Mouse (Mus musculus) spleen, embryonic (tissue): ENCODE measurements at regions not wholly inside any gene's neighbourhood (a gene's known extent, or its start where the extent isn't known, plus 50 kb on each side); places are given as distances from the start of the nearest gene placed in this dataset.

Experiments
- CTCF ChIA-PET: fragments of 350-600 bp; sonication (Branson Sonifier 250); formaldehyde crosslinking; loops from one replicate; lab custom pipeline; 2022; lab: Charles Lee

DNA sequence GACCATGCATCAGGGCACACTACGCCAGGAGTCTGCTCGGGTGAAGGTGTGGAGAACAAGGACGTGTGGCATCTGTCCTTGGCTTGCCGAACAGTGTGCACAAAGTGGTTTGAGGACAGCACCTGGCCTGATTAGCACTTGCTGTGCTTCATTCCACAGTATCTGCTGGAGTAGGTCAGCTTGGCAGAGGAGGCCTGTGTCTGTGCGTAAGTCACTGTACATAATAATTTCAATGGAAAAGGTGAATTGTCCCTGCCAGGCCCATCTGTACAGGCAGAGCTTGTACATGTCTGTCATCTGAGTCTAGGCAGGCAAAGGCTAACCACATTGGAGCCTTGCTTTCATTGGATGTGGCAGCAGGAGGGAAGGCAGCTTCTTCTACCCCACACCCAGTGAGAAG lies 979.5 kb upstream of the Car8 start:
- CTCF ChIA-PET = no interaction called here

DNA sequence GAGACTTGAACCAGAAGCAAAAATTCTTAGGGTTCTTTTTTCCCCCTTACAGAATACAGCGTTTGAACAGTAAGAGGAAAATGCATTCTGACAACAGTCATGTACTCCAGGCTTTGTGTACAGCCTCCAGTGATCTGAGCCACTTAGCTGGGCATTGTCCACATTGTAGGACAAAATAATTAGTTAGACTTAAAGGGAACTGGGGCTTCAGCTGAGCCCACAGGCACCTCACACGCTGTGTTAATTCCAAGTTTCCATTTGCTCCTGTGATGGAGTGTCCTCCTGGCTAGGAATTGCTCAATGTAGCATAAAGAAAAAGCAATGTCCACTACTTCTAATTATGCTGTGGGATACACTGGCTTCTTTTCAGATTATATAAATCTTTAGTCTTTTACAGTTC lies 969.8 kb upstream of the Car8 start:
- CTCF ChIA-PET = no interaction called here

DNA sequence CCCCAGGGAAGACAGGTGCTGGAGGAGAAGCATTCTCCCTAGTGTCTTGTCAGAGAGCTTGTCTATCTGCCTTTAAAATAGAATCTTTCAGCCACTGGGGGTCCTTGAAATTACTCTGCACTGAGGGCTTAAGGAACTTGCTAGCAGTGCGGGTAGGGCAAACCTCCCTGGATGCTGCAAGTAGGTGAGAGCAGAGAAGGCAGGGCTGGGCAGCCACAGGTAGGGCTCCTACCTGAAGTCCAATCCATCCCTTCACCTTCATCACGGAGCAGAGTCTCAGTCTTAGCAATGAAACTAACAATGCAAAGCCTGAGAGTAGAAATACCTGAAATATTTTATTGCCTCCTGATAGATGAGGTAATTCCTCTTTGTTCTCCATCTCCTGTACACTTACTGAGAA lies 961.2 kb upstream of the Car8 start:
- CTCF ChIA-PET = no interaction called here

DNA sequence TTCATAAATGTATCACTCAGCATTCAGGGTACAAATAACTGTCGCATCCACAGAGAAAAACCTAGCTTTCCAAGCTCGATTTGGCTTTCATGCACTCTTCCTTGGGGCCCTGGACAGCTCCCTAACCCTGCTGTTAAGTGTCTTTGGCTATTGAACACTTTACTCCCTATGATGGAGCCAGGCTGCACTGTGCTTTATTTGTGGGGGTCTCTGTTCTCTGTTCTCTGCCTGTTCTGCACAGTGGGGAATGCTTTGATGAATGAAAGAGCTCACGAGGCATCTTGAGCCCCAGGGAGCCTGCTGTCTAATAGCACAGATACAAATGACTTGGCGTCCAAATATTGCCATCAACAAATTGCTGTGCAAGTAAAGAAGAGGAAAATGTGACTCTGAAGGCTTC lies 957.6 kb upstream of the Car8 start:
- CTCF ChIA-PET = no interaction called here

DNA sequence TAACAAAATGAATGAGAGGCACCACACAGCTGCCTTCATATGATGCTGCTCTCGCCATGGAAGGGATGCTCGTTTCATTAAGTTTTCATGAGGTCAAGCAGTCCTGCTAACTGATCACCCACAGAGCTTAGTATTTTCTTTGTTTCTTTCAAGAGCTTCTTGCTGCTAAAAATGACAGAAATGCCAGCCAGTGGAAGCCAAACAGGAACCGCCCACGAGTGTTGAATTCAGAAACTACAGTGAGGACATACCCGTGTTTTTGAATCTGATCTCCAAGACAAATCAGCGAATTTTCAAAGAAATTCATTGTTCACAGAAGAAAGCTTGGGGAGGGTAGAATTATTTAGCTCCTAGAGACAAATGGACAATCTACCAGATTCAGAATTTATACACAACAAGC lies 954.3 kb upstream of the Car8 start:
- CTCF ChIA-PET = no interaction called here

DNA sequence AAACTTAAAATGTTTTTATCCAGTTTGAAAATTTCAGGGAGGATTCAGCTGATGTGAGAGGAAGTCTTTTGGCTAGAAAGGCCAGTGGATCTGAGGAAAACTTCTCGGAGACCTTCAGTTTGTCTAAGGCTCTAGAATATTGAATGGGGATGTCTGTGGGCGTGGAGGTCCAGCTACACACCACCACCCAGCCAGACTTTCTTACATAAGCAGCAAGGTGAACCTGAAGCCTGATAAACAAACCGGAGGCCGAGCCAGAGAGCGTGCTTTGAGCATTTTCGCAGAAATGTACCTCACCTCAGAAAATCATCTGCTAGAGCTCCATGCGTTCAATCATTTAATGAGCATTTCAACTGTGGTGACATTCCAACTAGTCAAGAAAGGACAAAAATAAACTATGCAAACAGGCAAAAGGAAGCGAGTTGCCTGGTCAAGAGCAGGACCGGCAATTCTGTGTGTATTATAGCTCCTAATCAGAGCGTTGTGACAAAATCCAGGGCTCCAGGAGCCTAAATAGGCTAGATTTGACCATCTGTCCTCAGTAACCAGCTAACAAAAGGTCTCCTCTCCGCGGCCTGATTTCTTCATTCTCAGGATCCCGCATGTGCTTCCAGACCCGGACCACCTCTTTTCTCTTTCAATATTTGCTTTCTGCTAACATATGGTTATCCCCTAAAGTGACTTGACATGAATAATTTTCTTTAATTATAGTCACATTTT lies 946.5 kb upstream of the Car8 start:
- CTCF ChIA-PET = no interaction called here

DNA sequence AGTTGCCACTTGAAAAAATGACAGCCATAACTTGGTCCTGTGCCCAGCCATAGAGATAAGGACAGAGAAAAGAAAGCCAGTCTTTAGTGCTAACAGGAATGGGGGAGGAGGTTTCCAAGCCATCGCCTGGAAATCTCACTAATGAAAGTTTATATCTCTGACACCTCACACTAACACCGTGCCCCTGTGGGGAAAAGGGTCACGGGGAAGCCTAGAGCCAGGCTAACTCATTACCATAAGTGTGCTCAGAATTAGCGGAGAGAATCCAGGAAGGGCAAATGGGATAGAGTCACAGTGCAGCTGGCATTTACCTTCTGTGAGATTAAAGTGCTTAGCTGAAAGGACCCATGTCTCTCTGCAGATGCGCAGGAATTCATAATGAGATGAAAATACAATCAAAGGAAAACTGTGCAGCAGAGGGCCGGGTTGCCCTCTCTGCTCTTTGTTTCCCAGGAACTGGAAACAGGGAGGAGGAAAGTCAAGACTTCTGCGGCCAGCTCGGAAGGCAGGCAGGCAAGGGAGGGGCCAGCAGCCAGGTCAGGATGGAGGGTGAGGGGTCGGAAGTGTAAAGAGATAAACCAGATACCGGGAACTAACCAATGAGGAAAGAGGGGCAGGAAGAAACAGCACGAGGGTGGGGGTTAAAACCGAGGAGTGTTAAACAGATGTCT lies 945.7 kb upstream of the Car8 start:
- CTCF ChIA-PET = no interaction called here

DNA sequence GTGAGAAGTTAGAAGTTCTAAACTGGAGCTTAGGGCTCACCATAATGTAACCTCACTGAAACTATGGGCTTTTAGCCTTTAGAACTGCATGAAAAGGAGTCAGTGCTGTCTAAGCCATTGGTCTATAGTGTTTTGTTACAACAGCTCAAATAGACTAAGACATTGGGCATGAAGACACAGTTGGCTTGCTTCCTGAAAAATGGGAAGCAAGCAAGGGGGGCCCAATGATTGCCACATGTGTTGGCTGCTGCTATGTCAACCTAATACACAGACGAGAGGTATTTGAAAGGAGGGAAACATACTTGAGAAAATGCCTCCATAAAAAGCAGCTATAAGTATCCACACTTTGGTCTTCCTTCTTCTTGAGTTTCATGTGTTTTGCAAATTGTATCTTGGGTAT lies 935.5 kb upstream of the Car8 start:
- CTCF ChIA-PET = no interaction called here

DNA sequence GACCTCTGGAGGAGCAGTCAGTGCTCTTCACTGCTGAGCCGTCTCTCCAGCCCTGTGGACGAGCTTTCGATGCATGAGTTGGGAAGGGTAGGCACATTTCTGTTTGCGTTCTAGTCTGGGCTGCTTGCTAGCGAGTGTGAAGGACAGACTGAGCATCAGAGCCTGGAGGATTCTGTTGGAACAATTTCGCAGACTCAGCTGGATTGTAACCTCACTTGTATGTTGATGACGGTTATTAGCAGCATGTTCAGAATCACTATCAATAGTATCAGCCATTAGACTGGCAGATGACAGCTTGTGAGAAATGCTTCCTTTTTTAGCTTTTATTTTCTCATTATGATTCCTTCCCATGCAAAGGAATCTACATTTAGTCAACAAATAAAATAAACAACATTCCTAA lies 923.5 kb upstream of the Car8 start:
- CTCF ChIA-PET = no interaction called here

DNA sequence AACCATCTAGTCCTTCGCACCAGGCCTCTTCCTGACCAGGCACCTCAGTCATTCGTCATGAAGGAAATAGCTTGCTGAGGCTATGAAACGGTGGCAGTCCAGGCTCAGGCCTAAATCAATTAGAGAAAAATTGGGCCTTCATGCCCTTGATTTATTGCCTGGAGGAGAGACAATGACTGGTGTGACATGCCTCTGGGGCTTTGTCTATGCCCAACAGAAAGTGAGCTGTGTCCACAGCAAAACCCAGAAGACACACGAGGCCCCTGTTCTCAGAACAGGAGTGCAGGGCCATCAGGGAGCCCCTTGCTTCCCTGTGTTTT lies 922.9 kb upstream of the Car8 start:
- CTCF ChIA-PET = no interaction called here

DNA sequence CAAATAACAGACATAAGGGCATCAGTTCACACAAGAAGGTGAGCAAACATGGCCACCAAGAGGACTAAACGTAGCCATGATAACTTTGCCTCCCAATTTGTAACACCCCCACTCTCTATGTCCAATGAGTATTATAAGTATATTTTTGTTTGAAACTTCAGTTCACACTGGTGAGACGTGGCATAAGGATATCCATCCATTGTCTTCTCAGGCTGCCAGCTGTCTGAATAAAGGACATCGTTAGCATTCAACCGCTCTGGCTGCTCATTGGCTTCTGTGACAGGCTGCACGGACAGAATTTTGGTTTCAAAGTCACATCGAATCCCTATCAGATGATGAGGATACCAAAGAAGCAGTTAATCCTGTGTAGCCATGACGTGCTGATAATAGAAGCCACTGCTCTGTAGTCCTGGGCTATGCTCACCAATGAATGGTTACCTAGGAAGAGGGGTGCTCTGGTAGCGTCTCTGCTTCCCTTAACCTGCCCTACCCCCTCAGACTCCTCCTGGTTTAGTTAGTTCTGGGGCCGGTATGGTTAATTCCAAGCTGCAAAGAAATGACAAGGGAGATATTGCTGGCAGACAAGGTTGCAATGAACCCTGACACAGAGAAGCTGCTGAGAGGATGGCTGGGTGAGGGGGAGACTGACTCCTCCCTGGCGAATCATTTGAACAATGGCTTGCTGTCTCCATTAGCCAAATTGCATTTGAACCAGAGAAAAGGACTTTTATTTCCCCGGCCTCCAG lies 922.4 kb upstream of the Car8 start:
- CTCF ChIA-PET = no interaction called here

DNA sequence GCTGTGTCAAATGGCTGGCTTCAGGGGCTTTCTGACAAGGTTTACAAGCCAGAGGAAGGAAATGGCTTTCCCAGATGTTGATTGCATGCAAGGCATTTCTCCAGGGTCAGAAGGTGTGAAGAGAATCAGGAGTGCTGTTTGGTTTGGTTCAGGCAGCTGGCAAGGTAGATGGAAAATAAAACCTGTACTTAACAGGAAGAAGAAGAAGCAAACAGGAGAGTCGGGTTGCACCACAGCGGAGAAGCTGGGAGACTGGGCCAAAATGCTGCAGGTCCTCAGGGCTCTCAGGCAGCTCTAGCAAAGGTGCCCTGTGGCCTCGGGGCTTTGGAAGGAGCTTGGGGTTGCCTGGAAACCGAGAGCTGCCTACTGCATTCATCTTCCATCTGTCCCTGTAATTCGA lies 908.9 kb upstream of the Car8 start:
- CTCF ChIA-PET = no interaction called here

DNA sequence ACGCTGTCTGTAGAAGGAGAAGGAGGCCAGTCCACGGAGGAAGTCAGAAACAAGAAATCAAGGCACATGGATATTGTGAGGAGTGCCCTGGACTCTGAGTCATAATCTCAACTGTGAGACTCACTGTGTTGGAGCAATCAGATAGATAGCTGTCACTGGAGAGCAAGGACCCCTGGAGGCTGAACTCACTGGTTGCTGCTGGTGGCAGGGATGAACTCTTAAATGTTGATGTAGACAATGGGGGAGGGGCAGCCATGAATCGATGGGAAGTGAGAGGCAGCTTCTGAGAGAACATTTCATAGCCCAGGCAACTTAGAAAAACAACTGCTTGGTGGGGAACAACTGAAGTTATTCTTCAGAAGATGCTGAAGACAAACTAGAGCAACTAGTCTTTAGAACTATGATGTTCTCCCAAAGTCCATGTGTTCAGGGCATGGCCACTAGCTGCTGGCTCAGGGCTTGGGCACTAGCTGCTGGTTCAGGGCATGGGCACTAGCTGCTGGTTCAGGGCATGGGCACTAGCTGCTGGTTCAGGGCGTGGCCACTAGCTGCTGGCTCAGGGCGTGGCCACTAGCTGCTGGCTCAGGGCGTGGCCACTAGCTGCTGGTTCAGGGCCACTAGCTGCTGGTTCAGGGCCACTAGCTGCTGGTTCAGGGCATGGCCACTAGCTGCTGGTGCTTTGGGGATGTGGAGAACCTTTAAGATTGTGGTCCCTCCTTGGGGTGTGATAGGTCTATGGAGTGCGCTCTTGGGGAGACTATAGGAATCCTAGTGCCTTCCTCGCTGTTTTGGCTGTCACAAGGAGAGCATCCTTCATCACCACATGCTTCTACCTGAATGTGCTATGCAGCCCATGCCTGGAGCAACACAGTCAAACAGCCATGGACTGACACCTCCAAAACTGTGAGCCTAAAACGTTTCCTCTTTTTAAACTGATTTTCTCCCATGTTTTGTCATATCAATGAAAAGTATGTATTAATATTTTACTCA lies 905.7 kb upstream of the Car8 start:
- CTCF ChIA-PET = no interaction called here

DNA sequence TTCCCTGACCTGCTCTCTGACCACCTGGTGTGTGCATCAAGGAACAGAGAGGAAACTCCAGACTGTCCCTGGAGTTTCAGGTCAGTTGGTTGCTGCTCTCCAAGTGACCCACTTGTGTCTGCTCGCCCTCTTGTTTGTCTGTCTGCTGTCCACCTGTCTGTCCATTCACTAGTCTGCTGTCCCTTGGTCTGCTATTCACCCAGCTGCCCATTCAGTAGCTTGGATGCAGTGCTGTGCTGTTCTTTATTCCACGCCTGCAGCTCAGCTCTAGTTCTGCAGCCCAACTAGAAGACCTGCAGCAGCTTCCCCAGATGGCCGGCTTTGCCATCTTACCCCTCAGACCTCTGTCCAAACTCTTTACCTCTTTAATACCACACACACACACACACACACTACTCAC lies 904.2 kb upstream of the Car8 start:
- CTCF ChIA-PET = no interaction called here

DNA sequence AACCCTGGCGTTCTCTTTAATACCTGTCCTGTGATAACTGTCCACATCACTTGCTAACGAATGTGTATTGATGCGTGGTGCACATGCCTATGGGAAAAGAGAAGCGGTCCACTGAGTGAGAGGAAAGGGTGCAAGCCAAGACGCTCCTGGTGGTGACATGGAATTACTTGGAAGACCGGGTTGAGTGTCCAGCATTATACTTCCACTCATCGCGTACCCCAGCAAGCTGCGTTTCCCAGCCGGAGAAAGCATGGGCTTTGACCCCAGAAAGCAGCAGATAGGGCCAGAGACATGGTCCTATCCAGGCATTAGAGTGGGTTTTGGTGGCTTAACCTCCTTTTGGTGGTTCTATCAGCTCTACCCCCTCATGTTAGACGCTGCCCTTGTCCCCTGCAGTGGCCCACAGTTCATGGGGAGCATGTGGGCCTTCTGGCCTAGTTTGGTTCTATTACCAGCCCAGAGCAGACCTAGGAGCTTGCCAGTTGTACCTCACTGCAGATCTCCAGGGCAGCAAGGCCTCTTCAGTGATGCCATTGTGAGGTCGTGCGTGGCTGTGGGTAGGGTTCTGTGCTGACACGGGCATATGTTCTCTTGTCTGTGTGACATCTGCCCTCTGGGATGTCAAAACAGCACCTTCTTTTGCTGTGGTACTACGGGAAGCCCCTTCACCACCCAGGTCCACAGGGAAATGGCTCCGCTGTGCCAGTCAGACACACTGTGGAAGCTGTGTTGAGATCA lies 903.3 kb upstream of the Car8 start:
- CTCF ChIA-PET = no interaction called here

DNA sequence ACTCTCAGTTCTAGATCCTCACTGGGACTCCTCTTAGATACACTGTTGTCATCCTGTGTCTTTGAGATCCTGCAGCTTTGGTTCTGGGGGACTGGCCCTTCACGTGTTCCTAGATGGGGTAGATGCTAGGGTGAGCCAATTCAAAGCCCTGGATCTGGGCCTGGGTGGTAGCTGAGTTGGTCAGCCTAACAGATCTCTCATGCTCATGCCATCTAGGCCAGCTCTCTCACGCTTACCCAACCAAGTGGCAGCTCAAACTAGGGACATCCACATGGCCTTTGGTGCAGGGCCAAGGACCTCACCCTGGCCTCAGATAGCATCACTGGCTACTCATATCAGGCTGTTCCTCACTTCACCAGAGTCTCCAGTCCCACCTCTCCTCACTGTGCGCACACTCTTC lies 901.9 kb upstream of the Car8 start:
- CTCF ChIA-PET = no interaction called here

DNA sequence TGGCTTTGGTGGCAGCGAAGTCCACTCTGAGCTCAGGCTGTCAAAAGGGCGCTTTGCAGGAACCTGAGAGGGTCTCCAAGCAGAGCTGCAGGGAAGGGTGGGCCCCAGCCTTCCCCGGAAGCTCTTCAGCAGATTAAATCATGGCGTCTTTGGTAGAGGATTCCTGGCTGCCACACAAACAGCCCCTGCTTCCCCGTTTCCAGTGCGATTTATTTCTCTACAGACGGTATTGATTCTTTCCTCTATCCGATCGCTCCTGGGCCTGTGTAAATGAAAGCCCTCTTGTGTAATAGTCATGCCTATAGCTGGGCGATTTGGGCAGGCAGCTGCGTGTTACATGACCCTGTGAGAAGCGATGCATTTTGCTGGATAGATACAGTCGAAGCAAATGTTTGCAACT lies 897.8 kb upstream of the Car8 start:
- CTCF ChIA-PET = interaction anchor here (1.1 kb wide), 1 partner anchor 319 kb away, joined by 4 read pairs; no protein-coding TSS in a partner anchor

DNA sequence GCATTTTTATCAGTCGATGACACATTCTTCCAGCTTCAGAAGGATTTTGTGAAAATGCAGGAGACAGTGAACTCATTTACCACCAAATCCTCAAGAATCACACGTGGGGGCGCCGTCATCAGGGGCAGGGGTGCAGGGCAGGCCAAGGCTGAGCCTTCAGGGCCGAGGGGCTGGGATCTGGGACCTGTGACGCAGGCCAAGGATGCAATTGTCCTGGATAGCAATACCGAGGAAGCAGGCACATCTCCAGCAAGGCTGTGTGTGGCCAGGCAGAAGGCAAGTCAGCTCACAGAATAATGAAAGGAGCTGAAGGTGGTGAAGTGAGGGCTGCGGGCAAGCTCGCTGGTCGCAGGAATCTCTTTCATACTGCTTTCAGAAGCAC lies 897.3 kb upstream of the Car8 start:
- CTCF ChIA-PET = interaction anchor here (0.6 to 1.1 kb wide), 2 partner anchors 320 to 415 kb away, joined by 4 read pairs; no protein-coding TSS in a partner anchor

DNA sequence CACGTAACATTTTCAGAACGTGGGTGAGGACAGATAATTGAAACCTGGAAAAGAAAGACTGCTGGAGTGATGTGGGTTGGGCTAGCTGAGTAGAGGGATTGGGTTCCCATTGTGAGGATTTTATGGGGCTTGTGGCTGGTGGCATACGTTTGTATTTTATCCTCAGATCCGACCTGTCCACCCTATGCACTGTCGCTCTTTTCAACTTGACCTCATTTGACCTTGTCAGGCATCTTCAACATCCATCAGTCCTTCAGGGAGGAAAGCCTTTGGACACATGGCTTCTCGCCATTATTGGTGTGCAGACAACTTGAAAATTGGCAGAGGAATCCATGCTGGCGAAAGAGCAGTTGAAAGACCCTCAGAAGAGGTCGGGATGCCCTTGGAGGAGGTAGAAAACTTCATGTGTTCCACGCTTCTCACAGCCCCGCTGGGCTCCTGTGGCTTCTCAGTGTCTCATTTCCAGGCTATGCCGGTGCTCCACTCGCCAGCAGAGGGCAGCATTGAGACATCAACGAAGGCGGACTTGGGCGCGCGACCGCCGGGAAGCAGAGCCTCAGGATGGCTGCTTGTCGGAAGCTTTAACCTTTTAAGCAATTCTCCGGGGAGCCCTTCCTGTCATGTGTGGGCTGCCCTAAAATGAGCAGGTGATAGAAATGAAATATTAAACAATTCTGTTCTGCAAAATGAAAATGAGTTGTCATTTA lies 896.8 kb upstream of the Car8 start:
- CTCF ChIA-PET = interaction anchor here (0.6 kb wide), 1 partner anchor 415 kb away, joined by 4 read pairs; no protein-coding TSS in a partner anchor

DNA sequence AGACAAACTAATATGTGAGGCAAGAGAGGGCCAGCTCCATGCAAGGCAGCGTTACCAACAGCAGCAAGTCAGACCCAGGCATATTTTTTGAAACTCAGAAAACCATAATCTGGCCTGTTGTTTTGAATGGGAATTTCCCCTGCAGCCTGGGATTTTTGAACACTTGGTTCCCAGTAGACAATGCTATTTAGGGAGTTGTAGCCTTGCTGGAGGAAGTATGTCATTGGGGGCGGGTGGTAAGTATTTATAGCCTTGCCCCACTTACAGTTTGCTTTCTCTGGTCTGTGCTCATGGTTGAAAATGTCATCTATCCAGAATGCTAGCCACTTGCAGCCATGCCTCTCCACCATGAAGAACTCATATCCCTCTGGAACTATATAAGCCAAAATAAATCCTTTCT lies 894.9 kb upstream of the Car8 start:
- CTCF ChIA-PET = no interaction called here
